8 mouse cellular contexts compared by ENCODE assay signal in the genomic region with DNA sequence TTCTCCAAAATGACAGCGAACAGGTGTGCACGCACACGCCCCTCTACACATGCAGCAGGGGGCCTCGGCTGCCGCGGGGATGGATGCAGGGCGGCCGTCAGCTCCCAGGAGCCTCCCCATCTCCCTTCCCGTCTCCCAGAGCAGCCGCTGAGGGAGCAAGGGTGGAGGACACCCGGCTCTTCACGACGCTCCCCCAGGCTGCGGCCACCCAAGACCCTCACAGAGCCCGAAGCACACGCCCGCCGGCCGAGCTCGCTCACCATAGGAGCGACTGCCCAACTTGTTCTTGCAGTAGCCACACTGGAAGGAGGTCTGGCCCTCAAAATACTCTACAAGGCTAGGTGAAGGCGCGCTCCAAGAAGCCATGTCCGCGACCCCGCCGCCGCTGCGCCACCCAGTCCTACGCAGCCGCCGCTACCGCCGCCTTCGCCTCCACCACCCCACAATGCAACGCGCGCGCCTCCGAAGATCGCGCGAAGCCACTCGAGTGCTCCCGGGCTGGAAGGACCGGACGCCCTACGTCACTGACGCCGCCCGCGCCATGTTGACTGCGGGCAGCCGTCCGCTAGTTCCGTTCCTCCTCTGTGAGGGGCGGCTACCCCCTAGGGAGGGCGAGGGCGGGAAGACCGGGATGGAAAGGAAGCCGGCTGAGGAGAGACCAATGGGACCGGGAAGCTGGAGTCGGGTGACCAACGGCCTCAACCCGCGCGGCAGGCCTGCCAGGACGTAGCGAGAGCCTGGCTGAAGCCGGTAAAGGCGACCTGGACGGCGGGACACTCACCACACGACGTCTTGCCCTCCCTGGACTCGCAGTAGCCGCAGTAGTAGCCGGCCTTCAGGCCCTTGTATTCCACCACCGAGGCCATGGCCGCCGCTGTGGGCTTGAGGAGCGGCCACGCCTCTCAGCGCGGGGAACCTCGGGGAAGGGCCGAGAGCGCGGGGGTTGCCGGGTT. TPM values are rescaled to one million over a fixed set of nuclear protein-coding genes. Genes with fewer than 3 reads are reported as not detected.
DNase-seq lines count a peak whose midpoint lies in the region; ATAC-seq lines count a peak whose summit lies in the region.

No protein-coding gene starts in this region.

- peak overlapping the region; percentile 100 for H3K27ac ChIP-seq in heart, embryonic 10.5 days
- peak overlapping the region; percentile 99 for H3K27ac ChIP-seq in kidney, embryonic 15.5 days

- WGBS in heart, embryonic 10.5 days, result under 1% methylated on average over 87 of the region's 90 CpGs
- WGBS in kidney, embryonic 15.5 days, result under 1% methylated on average over 84 of the region's 90 CpGs

- peak overlapping the region; percentile 84 for H3K4me3 ChIP-seq in heart, embryonic 10.5 days
- H3K4me3 ChIP-seq in kidney, embryonic 15.5 days (replicated peaks), result peak overlapping the region; percentile 92

- H3K9me3 ChIP-seq in heart, embryonic 10.5 days, result no peaks in the 10 kb centered on the region
- no peaks in the 10 kb centered on the region for H3K9me3 ChIP-seq in kidney, embryonic 15.5 days (replicated peaks)

- ATAC-seq in erythroblast, adult 5-6 weeks (replicated peaks; ENCODE audit: low FRiP score, poor library complexity, severe bottlenecking), result peak; percentile 96
- ATAC-seq in kidney, embryonic 15.5 days (replicated peaks; ENCODE audit: low FRiP score), result peak; percentile 98
- ATAC-seq in monocyte, adult 5-6 weeks (replicated peaks; ENCODE audit: insufficient number of reproducible peaks, low FRiP score, low TSS enrichment, poor library complexity, severe bottlenecking), result peak; percentile 93

- peaks cover 27% of the 10 kb centered on the region for H3K4me1 ChIP-seq in heart, embryonic 10.5 days
- H3K4me1 ChIP-seq in kidney, embryonic 15.5 days, result peaks cover 21% of the 10 kb centered on the region

- no peaks in the 10 kb centered on the region for H3K27me3 ChIP-seq in heart, embryonic 10.5 days (ENCODE audit: insufficient read depth, poor library complexity, severe bottlenecking)
- H3K27me3 ChIP-seq in kidney, embryonic 15.5 days, result no peaks in the 10 kb centered on the region

- peak overlapping the region; percentile 85 for H3K4me2 ChIP-seq in kidney, embryonic 15.5 days

- H3K36me3 ChIP-seq in heart, embryonic 10.5 days, result peaks cover 9% of the 10 kb centered on the region
- H3K36me3 ChIP-seq in kidney, embryonic 15.5 days, result peaks cover 9% of the 10 kb centered on the region; the same call in 1 of the 2 replicates

- peak overlapping the region; percentile 98 for H3K9ac ChIP-seq in kidney, embryonic 15.5 days

- DNase-seq in B cell, adult 2 months, result peak; percentile 95 to 96
- DNase-seq in brain, adult 2 months (ENCODE audit: low read depth, low spot score), result peak; percentile 99
- DNase-seq in heart, embryonic 10.5 days (ENCODE audit: low spot score), result peak; percentile 99
- peak; percentile 95 for DNase-seq in liver
- DNase-seq in spleen, postnatal 4 days (ENCODE audit: low spot score in 2 of 2), result peak; percentile 95 to 98

RNA-seq across cellular contexts. Expression of a gene that starts 0.8 kb away (rescaled TPM):
- 11.5 and 23.6 TPM in 2 replicates for total RNA-seq in erythroblast, adult 5-6 weeks (2015; ENCODE audit: low replicate concordance)
- 15.5 and 16.4 TPM in 2 replicates for total RNA-seq in erythroblast, adult 5-6 weeks (2017; ENCODE audit: low replicate concordance)
- polyA plus RNA-seq in heart, embryonic 10.5 days (2016; fragmentation: Nextera tagmentation; extraction: Ambion mirVana), result 59.2 and 62.6 TPM in 2 replicates
- polyA plus RNA-seq in kidney, embryonic 15.5 days (2015; fragmentation: Nextera tagmentation; extraction: Ambion mirVana), result 72.3 and 75.5 TPM in 2 replicates
- total RNA-seq in monocyte, adult 5-6 weeks (2017), result 54.3 to 92.1 TPM (median 63.5 TPM) in 3 replicates

RNA-seq across cellular contexts. Expression of a gene that starts 53.5 kb away (rescaled TPM):
- total RNA-seq in erythroblast, adult 5-6 weeks (2015; ENCODE audit: low replicate concordance), result 65.8 and 101 TPM in 2 replicates
- 52.1 and 75.8 TPM in 2 replicates for total RNA-seq in erythroblast, adult 5-6 weeks (2017; ENCODE audit: low replicate concordance)
- 131 and 152 TPM in 2 replicates for polyA plus RNA-seq in heart, embryonic 10.5 days (2016; fragmentation: Nextera tagmentation; extraction: Ambion mirVana)
- polyA plus RNA-seq in kidney, embryonic 15.5 days (2015; fragmentation: Nextera tagmentation; extraction: Ambion mirVana), result 170 TPM in 2 replicates
- total RNA-seq in monocyte, adult 5-6 weeks (2017), result 155 to 185 TPM (median 183 TPM) in 3 replicates

RNA-seq across cellular contexts. Expression of a gene that starts 57.9 kb away (rescaled TPM):
- 0.19 and 4.8 TPM in 2 replicates for total RNA-seq in erythroblast, adult 5-6 weeks (2015; ENCODE audit: low replicate concordance)
- total RNA-seq in erythroblast, adult 5-6 weeks (2017; ENCODE audit: low replicate concordance), result 2.5 and 4.0 TPM in 2 replicates
- polyA plus RNA-seq in heart, embryonic 10.5 days (2016; fragmentation: Nextera tagmentation; extraction: Ambion mirVana), result 44.8 and 50.8 TPM in 2 replicates
- polyA plus RNA-seq in kidney, embryonic 15.5 days (2015; fragmentation: Nextera tagmentation; extraction: Ambion mirVana), result 31.4 and 35.9 TPM in 2 replicates
- total RNA-seq in monocyte, adult 5-6 weeks (2017), result 0.43 to 1.5 TPM in 2 of 3 replicates, not detected in the other

Comparison
In these comparisons a context has a peak if more than half of its experiments do, and no peak if none do; other contexts are left out.
1. Peak in every context shown above with its lines: DNase-seq, ATAC-seq, H3K4me3 ChIP-seq and H3K27ac ChIP-seq.